Mouse (Mus musculus) cerebellum, adult (tissue): ENCODE results near the gene Dysf.

ENCODE experiments used
- ATAC-seq: cut with Nextera tagmentation; 2 replicates; pipeline ENCODE4 v1.9.2; 2017; ENCODE audit warnings: mild to moderate bottlenecking, moderate library complexity, mixed read lengths; ENCODE audit not compliant: insufficient number of reproducible peaks, low FRiP score, low TSS enrichment

The Dysf gene

GRCm38 (mm10) chr6:84048856-84049255 lies 40.5 kb downstream of the Dysf start:
- ATAC-seq = no peak

GRCm38 (mm10) chr6:84050238-84050637 lies 41.8 kb downstream of the Dysf start:
- ATAC-seq = no peak

- no peak for ATAC-seq
Observed at GRCm38 (mm10) chr6:84051032-84051431, 42.6 kb downstream of the Dysf start.

- ATAC-seq = no peak
Observed at GRCm38 (mm10) chr6:84053874-84054530, 45.6 kb downstream of the Dysf start.

- ATAC-seq = no peak
Observed at GRCm38 (mm10) chr6:84055619-84056018, 47.2 kb downstream of the Dysf start.

- ATAC-seq = no peak
Observed at GRCm38 (mm10) chr6:84057216-84057615, 48.8 kb downstream of the Dysf start.

- ATAC-seq = no peak
Observed at GRCm38 (mm10) chr6:84058671-84059141, 50.3 kb downstream of the Dysf start.

- no peak for ATAC-seq
Observed at GRCm38 (mm10) chr6:84059771-84060414, 51.5 kb downstream of the Dysf start.

GRCm38 (mm10) chr6:84061328-84061727 lies 52.9 kb downstream of the Dysf start:
- ATAC-seq = no peak; the same call in 1 of the 2 replicates

- no peak for ATAC-seq
Observed at GRCm38 (mm10) chr6:84062541-84062940, 54.2 kb downstream of the Dysf start.

- ATAC-seq = no peak
Observed at GRCm38 (mm10) chr6:84068236-84068635, 59.8 kb downstream of the Dysf start.

- ATAC-seq = no peak
Observed at GRCm38 (mm10) chr6:84070251-84070650, 61.9 kb downstream of the Dysf start.

- ATAC-seq = no peak
Observed at GRCm38 (mm10) chr6:84072574-84072973, 64.2 kb downstream of the Dysf start.

- no peak for ATAC-seq
Observed at GRCm38 (mm10) chr6:84078172-84078571, 69.8 kb downstream of the Dysf start.

GRCm38 (mm10) chr6:84080631-84081030 lies 72.2 kb downstream of the Dysf start:
- no peak for ATAC-seq

GRCm38 (mm10) chr6:84084757-84085156 lies 76.4 kb downstream of the Dysf start:
- ATAC-seq = no peak

- no peak; the same call in 1 of the 2 replicates for ATAC-seq
Observed at GRCm38 (mm10) chr6:84093473-84093872, 85.1 kb downstream of the Dysf start.

GRCm38 (mm10) chr6:84094536-84094935 lies 86.1 kb downstream of the Dysf start:
- ATAC-seq = no peak

GRCm38 (mm10) chr6:84094998-84095397 lies 86.6 kb downstream of the Dysf start:
- ATAC-seq = no peak

- peak; percentile 59 for ATAC-seq
Observed at GRCm38 (mm10) chr6:84095882-84096281, 87.5 kb downstream of the Dysf start.

GRCm38 (mm10) chr6:84102002-84102401 lies 93.6 kb downstream of the Dysf start:
- ATAC-seq = no peak
